Mouse (Mus musculus): ENCODE data around the gene Ptch1.

The Ptch1 gene

DNA sequence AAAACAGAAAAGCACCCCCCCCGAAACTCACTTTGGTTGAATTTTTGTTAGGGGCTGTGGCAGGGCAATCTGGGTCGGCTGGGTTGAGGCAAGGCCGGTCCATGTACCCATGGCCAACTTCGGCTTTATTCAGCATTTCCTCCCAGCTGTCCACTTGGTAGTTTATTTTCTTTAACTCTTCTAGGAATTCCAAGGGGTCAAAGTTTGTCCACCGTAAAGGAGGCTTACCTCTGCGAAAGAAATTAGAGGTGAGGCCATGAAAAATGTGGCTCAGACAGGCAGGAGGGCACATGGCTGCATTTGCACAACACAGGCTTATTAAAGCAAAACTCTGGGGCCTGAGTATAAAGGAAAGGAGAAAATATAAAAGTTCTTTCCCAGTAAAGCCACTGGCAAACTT, 29.9 kb downstream of the Ptch1 start:
- in situ Hi-C loops (cut with MboI; ENCODE audit: unreplicated experiment in 2 of 2), result loop anchor here (25.0 kb wide), 1 partner anchor 631 kb away; no protein-coding TSS in a partner anchor

DNA sequence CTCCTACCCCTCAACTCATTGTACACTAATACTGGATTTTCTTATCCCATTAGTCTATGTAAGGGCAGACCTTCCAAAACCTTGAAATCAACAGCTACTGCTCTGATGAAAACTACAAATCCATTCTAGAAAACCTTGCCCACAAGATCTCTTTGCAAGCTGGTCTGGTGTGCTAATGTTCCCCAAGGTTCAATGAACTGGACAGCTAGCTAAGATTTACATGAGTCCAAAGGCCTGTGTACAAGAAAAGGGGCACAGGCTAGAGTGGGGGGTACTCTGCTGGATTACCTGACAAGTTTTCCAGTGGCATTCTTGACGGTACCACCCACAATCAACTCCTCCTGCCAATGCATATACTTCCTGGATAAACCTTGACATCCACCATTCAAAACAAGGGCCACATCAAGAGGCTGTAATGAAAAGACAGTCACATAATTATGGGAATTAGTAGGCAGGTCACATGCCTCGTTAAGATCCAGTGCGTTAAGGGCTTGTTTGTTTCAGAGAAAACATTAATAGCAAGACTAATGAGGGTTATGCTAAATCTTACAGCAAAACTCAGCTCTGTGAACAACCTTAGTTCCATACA, 30.5 kb downstream of the Ptch1 start:
- in situ Hi-C loops (cut with MboI; ENCODE audit: unreplicated experiment in 2 of 2), result loop anchor here (25.0 kb wide), 1 partner anchor 631 kb away; no protein-coding TSS in a partner anchor

DNA sequence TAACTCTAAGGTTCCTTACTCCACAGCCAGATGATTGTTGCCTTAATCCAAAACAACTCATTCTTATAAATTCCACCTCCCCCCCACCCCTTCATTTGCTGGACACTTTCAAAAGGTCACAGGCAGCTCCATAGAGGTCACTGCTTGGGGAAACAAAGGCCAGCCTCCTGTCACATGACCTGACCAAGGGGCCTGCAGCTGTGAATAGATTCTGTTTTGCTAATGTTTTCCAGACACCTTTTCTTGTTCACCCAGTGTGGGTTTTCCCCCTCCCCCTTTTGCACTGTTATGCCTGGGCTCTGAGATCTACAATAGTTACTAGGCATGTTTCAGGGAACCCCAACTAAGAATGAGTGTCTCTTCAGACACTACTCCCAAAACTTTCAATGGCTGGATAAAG, 31.9 kb downstream of the Ptch1 start:
- in situ Hi-C loops (cut with MboI; ENCODE audit: unreplicated experiment in 2 of 2), result loop anchor here (25.0 kb wide), 1 partner anchor 629 kb away; no protein-coding TSS in a partner anchor

DNA sequence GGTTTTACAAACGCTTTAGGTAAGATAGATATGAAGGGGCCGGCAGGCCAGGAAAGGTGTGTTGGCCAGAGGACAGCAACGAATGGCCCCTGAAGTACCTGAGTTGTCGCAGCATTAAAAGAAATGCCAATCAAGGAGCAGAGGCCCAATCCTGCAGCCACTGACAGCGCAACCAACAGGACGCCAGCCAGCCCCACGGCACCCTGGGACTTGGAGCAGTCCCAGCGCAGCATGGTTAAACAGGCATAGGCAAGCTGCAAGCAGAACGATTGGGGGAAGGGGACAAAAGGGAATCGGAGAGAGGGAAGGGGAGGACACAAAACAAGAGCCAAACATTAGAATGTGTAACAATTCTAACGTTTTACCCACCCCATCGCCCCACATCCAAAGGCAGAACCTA, 32.8 kb downstream of the Ptch1 start:
- in situ Hi-C loops (cut with MboI; ENCODE audit: unreplicated experiment in 2 of 2), result loop anchor here (25.0 kb wide), 1 partner anchor 628 kb away; no protein-coding TSS in a partner anchor

DNA sequence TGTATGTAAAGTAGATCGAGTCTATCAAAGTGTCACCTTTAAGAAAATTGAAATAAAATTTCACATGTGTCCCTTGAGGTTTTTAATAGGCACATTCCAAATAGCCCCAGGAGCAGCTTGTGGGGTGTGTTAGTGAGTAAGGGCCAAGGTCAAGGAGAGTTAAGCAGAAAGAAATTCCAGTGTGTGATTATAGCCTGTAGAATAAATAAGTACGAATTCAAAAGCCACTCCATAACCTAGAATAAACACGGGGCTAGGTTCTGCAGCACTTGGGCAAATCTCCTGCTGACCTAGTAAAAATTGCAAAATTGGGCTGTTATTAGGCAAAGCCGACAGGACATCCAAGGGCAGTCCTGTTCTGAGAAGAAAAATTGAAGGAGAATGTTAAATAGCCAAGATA, 38.4 kb downstream of the Ptch1 start:
- in situ Hi-C loops (cut with MboI; ENCODE audit: unreplicated experiment in 2 of 2), result loop anchor here (25.0 kb wide), 1 partner anchor 623 kb away; no protein-coding TSS in a partner anchor

DNA sequence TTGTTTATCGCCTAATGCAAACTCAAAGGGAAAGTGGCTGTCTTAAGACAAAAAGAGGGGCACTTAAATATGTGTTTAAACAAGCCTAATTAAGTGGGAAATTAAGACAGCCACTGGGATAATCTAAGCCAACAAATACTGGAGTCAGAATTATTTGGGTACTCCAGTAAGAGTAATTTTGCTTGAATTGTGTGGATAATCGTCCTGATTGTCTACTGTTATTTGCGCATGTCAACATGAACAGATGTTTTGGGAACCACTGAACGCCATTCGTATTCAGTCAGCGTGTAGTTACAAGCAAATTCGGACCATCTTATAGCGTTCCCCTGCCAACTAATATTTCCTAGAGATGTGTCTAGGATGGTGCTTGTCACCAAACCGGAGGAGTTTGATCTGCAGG, 42.5 kb downstream of the Ptch1 start:
- in situ Hi-C loops (cut with MboI; ENCODE audit: unreplicated experiment in 2 of 2), result loop anchor here (25.0 kb wide), 1 partner anchor 619 kb away; no protein-coding TSS in a partner anchor

DNA sequence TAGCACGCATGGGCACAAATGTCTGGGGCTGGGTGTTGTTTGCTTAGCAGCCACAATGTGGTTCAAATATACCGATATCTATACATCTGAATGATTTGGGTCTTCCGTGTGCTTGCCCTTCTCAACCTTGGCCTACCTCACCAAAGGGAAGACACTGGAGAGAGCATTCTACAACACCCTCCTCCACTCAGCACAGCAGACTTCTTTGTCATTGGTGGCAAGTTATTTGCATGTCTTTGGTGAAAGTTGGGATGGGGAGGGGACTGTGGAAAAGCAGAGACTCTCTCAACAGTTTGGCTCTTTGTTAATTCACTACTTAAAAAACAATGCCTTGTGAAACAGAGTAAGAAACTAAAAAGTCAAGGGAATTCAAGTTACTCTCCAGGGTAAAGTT, 43.0 kb downstream of the Ptch1 start:
- in situ Hi-C loops (cut with MboI; ENCODE audit: unreplicated experiment in 2 of 2), result loop anchor here (25.0 kb wide), 1 partner anchor 618 kb away; no protein-coding TSS in a partner anchor

DNA sequence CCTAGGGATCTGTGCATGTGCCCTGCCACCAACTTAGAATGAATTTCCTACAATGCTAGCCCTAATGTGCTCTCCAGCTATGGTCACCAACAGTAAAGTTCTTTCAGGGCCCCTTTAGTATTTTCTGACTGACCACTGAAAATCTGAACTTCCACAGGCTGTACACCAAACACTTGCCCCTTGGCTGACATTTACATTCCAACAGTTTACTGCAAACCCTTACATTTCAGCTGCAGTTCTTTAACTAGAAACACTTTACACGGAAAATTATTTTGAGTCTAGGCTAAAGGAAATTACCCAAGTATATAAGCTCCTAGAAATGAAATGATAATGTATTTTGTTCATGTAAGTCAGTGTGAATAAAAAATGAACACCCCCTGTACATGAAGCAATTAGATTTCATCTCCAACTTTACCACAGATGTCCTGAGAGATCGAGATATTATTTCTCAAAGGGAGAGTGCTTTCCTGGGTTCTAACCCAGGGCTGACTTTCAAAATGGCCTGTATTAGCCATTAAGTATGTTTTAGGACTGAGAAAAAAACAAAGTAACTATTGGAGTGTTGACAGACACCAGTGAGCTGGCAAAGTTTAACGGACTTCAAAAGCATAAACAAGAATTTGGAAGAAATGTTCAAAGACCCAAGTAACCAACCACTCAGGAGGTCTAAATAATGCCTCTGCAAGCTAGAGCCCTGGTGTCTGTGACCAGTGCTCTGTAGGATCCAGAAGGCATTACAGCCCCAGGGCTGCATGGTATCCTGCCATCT, 43.6 kb downstream of the Ptch1 start:
- in situ Hi-C loops (cut with MboI; ENCODE audit: unreplicated experiment in 2 of 2), result loop anchor here (5.0 to 25.0 kb wide), 3 partner anchors 33 to 617 kb away; no protein-coding TSS in a partner anchor

DNA sequence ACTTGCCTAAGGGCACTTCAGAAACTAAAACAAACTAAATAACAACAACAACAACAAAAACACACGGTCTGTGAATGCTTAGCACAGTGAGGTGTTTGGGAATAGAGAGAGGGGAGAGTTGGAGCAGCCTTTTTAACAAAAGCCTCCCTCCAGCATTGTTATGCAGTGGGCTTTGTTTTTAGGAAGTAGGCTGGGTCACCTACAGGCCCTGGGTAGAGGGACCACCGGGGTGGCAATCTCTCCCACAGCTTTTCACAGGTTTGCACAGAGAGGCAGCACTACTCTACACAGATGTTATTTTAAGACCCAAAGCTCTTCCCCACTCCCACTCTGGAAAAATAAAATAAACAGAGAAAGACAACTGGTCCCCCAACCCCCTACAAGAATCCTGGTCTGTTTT, 44.5 kb downstream of the Ptch1 start:
- in situ Hi-C loops (cut with MboI; ENCODE audit: unreplicated experiment in 2 of 2), result loop anchor here (5.0 to 25.0 kb wide), 3 partner anchors 33 to 617 kb away; no protein-coding TSS in a partner anchor

DNA sequence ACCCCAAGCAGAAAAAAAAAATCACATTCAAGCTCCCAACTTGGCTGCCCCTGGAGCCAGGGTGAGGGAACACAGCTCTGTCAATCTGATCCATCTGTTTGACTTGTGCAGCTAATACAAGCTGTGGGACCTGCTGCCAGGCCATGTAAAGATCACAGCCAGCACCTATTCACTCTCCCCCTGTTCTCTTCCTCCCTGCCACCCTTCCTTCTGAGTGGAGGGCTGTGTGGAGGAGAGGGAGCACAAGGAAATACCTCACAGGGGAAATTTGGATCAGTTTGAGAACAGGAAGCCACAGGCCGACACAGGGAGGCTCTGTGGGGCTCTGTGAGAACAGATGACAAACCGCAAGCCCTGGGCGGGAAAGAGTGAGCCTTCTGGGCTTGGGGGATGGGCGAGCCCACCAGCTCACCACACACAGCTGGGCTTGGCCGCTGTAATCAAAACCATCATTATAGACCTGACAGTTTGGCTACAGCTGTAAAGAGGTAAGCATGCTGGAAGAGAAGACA, 45.2 kb downstream of the Ptch1 start:
- in situ Hi-C loops (cut with MboI; ENCODE audit: unreplicated experiment in 2 of 2), result loop anchor here (5.0 to 25.0 kb wide), 3 partner anchors 34 to 616 kb away; no protein-coding TSS in a partner anchor

DNA sequence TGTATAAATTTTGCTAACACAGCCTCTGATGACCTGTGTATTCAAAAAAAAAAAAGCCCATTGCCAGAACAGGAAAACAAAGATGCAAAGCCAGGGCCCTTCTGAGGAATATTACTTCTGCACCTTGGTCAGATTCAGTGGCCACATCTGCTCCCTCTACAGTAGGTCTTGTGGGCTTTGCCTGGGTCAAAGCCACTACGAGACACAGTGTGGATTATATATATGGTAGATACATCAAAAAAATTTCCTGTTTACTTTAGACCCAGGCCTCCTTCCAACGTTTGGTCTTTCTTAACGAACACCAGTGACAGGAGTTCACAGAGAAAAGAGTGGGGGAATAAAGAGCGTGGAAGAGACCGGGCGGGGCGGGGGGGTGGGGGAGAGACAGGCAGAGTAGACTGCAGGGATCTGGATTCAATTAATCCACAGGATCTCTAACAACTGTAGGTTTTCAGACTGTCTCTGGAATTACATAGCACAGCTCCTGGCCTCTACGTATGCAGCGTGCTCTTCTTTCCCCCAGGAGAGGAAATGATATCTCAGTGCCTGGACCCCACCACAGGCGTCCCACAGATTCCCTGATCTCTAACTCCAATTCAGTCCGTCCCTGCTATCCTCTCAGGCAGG, 47.7 kb downstream of the Ptch1 start:
- in situ Hi-C loops (cut with MboI; ENCODE audit: unreplicated experiment in 2 of 2), result loop anchor here (5.0 to 25.0 kb wide), 3 partner anchors 37 to 613 kb away; no protein-coding TSS in a partner anchor

DNA sequence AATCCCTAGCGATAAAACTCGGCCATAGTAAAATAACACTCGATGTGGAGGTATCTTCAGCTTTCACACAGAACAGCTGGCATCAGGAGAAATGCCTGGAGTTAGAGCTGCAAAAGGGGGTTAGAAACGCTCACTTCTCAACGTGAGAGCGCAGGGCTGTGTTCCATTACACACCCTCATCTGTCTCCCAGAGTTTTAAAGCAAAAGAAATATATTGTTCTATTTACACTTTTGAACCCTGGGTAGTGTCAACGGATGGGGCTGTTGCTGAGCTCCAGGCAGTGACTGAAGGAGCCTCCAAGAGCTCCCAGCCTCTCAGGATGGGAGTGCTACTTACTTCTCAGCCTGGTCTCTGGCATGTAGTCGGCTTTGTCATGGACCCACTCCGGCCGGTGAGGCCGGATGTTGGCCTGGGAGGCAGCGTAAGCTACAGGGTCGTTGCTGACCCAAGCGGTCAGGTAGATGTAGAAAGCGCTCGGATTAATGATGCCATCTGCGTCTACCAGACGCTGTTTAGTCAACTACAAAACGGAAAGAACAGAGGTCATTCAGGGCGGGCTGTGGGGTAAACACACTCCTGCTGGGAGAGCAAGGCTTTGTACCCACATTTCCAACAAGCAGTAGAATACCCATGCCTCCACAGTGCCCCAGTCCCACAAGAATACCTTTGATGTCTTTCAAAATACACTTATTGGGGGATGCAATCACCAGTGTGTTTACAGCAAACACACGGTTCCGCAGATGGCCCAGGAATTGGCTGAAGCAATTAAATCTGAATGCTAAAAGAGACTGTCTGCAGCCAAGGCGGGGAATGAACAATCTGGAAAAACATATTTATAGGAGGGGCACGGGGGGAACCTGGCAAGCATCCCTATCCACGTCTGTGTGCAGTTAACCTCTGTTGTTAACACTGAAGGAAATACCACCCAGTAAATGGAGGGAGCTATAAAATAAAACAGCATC, 48.5 kb downstream of the Ptch1 start:
- in situ Hi-C loops (cut with MboI; ENCODE audit: unreplicated experiment in 2 of 2), result loop anchor here (5.0 to 25.0 kb wide), 3 partner anchors 37 to 613 kb away; no protein-coding TSS in a partner anchor

DNA sequence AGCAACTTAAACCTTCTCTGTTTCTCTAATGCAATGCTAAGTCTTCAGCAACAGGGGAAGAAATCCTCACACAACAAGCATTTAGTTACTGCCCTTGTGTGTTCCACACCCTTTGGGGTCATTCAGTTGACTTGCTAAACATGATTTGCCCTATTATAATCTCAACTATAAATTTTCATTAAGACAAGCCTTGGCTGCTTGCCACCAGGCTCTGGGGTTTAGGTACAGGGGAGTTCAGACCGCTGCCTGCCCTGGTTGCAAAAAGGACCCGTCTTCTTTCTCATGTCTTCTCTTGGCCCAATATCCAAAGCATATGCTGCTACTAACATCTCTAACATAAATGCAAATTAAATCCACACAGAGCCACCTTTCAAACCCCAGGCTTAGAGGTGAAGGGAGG, 49.3 kb downstream of the Ptch1 start:
- in situ Hi-C loops (cut with MboI; ENCODE audit: unreplicated experiment in 2 of 2), result no loop called here

DNA sequence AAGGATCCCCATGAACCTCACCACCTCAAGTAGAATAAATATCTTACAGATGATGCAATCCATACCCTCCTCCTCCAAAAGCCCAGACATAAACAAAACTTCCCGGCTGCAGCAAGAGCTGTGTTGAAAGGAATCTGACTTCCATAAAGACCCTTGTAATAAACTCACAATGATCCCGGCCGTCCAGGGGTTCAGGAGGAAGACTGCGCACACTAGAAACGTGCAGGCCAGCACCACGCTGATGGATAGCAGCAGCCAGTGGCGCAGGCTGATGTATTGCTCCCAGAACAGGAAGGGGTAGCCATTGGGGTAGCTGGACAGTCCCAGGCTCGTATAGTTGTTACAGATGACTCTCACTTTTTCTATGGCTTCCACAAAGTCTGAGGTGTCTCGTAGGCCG, 50.6 kb downstream of the Ptch1 start:
- in situ Hi-C loops (cut with MboI; ENCODE audit: unreplicated experiment in 2 of 2), result no loop called here

DNA sequence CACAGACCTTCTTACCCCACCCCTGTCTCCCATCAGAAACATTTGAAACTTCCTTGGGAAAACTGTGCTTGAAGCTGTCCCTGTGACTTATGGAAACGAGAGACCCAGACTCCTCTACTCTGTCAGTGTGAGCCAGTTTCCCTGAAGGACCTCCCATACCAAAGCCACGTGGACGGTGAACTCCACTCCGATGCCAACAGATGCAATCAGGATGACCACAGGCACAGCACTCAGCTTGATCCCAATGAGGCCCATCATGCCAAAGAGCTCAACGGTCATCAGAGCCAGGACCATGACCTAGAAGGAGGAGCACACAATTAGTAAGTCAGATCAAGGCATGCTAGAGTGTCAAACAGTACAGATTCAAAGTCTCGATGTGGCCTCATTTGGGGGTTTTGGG, 53.3 kb downstream of the Ptch1 start:
- in situ Hi-C loops (cut with MboI; ENCODE audit: unreplicated experiment in 2 of 2), result no loop called here

DNA sequence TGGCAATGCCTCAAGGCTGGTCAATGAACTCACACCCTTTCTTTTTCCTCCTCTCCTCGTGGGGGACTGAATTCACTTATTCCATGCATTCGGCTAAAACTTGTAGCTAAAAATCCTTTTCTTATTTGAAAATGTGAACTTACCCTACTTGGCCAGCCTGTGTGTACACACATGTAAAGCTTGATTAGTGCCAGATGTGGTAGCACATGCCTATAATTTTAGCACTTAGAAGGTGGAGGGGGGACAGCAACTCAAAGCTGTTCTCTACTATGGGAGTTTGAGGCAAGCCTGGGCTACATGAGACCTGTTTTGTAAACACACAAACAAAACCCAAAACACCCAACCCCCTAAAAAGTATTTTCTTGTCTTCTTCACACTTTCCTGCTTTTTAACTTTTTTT, 56.9 kb downstream of the Ptch1 start:
- in situ Hi-C loops (cut with MboI; ENCODE audit: unreplicated experiment in 2 of 2), result no loop called here

DNA sequence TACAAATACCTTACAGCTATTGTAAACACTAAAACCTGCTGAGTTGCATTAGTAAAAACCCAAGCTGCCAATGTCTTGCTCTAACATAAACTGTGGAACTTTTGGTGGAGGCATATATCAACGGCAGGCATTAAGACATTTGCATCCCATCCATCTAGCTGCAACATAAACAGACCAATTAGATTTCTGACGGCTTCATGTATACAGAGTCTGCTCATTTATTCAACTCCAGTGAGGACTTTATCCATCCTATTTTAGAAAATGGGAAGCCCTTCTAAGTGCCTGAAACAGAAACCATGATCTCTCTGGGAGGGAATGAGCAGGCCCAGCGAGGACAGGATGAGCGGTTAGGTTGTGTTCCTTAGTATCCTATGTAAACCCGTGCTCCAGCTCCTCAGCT, 57.9 kb downstream of the Ptch1 start:
- in situ Hi-C loops (cut with MboI; ENCODE audit: unreplicated experiment in 2 of 2), result no loop called here

DNA sequence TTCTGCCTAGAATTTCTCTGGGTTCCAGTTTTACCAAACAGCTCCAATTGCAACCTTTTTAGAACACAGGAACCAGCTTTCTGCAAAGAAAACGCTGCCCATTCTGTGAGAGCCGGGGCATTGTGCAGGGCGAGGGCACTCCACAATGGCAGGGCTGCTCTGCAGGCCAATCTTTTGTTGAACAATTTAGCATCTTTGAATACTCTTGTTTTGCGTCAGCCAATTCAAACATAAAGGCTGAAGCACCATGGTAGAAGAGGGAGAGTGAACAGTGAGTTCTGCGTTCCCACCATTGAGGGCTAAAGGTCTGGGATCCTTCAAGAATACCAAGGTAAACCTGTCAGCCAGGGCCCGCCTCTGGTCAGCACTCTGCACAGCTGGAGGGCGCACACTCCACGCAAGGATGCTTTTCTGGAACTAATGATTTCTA, 58.5 kb downstream of the Ptch1 start:
- in situ Hi-C loops (cut with MboI; ENCODE audit: unreplicated experiment in 2 of 2), result no loop called here

DNA sequence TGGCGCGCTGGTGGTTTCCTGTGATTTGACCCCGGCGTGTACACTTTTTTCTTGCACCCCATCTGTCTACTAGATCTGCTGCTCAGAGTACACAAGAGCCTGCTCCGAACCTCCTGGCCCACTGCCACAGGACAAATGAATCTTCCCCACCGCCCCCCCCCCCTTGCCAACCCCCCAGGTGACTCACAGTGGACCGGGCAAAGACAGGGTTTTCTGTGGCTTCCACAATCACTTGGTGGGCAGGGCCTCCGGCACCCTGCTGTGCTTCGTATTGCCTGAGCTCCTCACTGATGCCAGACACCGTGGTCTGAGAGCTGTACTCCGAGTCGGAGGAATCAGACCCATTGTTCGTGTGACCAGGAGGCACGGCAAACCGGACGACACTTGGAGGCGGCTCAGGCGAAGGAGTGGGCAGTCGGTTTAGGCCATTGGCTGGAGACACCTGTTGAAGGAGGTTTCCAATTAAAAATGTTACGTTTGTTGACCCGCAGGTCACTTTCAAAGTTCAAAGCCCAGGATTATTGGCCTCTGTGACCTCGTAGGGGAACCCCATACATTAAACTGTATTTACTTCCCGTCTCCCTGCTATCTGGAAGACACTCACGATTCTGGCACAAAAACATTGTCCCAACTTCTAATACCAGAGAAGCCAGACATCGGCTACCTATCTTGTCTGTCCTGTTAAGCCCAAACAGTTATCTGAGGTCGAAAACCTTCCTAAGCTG, 59.9 kb downstream of the Ptch1 start:
- in situ Hi-C loops (cut with MboI; ENCODE audit: unreplicated experiment in 2 of 2), result no loop called here
